In genomic region chr2:90846597-90846954, GRCm38 (mm10) we compare ENCODE assay signal across 8 mouse cellular contexts. TPM values are rescaled to one million over a fixed set of nuclear protein-coding genes. Genes with fewer than 3 reads are reported as not detected.
DNase-seq lines count a peak whose midpoint lies in the region; ATAC-seq and TF ChIP-seq lines count a peak whose summit lies in the region.

No protein-coding gene starts in this region.

- H3K9me3 ChIP-seq in kidney, embryonic 15.5 days (replicated peaks) = no peaks in the 10 kb centered on the region
- H3K9me3 ChIP-seq in liver, embryonic 15.5 days (replicated peaks) = no peaks in the 10 kb centered on the region

- H3K36me3 ChIP-seq in kidney, embryonic 15.5 days = peaks cover 21% of the 10 kb centered on the region
- peaks cover 22% of the 10 kb centered on the region for H3K36me3 ChIP-seq in liver, embryonic 15.5 days (replicated peaks)

- no peak for TF ChIP-seq CTCF in bone marrow, adult 2 months (IDR thresholded peaks at IDR 0.05; ENCODE audit: control insufficient read depth, insufficient read depth, low read length)

- H3K4me1 ChIP-seq in kidney, embryonic 15.5 days = peaks cover 19% of the 10 kb centered on the region
- no peaks in the 10 kb centered on the region for H3K4me1 ChIP-seq in bone marrow, adult 2 months (ENCODE audit: control insufficient read depth, insufficient read depth, low read length)
- peaks cover 30% of the 10 kb centered on the region for H3K4me1 ChIP-seq in liver, embryonic 15.5 days (replicated peaks)

- peak overlapping the region; percentile 49 for H3K9ac ChIP-seq in kidney, embryonic 15.5 days
- peak overlapping the region; percentile 50 for H3K9ac ChIP-seq in liver, embryonic 15.5 days

- peak overlapping the region; percentile 69 for H3K4me2 ChIP-seq in kidney, embryonic 15.5 days
- peak overlapping the region; percentile 89 for H3K4me2 ChIP-seq in liver, embryonic 15.5 days

- TF ChIP-seq POLR2A in bone marrow, adult 2 months (IDR thresholded peaks at IDR 0.05; ENCODE audit: borderline replicate concordance, control insufficient read depth, low read depth, low read length) = no peak

- H3K4me3 ChIP-seq in kidney, embryonic 15.5 days (replicated peaks) = peak overlapping the region; percentile 81
- peak overlapping the region; percentile 67 for H3K4me3 ChIP-seq in bone marrow, adult 2 months (replicated peaks; ENCODE audit: control insufficient read depth, low read depth, low read length)
- peak overlapping the region; percentile 86 for H3K4me3 ChIP-seq in liver, embryonic 15.5 days (replicated peaks)

- no peaks in the 10 kb centered on the region for H3K27me3 ChIP-seq in kidney, embryonic 15.5 days
- H3K27me3 ChIP-seq in liver, embryonic 15.5 days = no peaks in the 10 kb centered on the region

- H3K27ac ChIP-seq in kidney, embryonic 15.5 days = peak overlapping the region; percentile 87
- no peak overlapping the region for H3K27ac ChIP-seq in bone marrow, adult 2 months (ENCODE audit: control insufficient read depth, insufficient read depth, low read depth, low read length, poor library complexity)
- peak overlapping the region; percentile 73 for H3K27ac ChIP-seq in liver, embryonic 15.5 days (replicated peaks)

- DNase-seq in kidney, postnatal 36 days = no peak
- no peak for DNase-seq in layer of hippocampus, adult 9-11 months
- DNase-seq in right cerebral cortex, postnatal 36 days (ENCODE audit: low spot score in 2 of 2) = no peak

- 2% methylated on average over 8 of the region's 8 CpGs for WGBS in kidney, embryonic 15.5 days
- WGBS in bone marrow, adult 2 months = 5% methylated on average over 8 of the region's 8 CpGs
- WGBS in liver, embryonic 15.5 days (ENCODE audit: insufficient replicate concordance) = 3% methylated on average over 8 of the region's 8 CpGs

- no peak for ATAC-seq in kidney, embryonic 15.5 days (replicated peaks; ENCODE audit: low FRiP score)
- peak; percentile 16 for ATAC-seq in granulocyte monocyte progenitor cell, adult 5-6 weeks (replicated peaks; ENCODE audit: poor library complexity, severe bottlenecking)
- peak; percentile 19; the same call in 1 of the 2 replicates for ATAC-seq in liver, embryonic 15.5 days (ENCODE audit: insufficient read depth)
- no peak for ATAC-seq in megakaryocyte progenitor cell, adult 5-6 weeks (replicated peaks; ENCODE audit: poor library complexity)

RNA-seq across cellular contexts. Expression of gene Mtch2, which starts 0.4 kb away (rescaled TPM):
- 208 and 225 TPM in 2 replicates for polyA plus RNA-seq in kidney, embryonic 15.5 days (2015; fragmentation: Nextera tagmentation; extraction: Ambion mirVana)
- polyA plus RNA-seq in bone marrow, adult 2 months (2011; ENCODE audit: insufficient read depth, insufficient read length, low replicate concordance, missing spikeins) = 37.8 and 113 TPM in 2 replicates
- total RNA-seq in granulocyte monocyte progenitor cell, adult 5-6 weeks (2014; fragmentation: Nextera tagmentation) = 152 and 169 TPM in 2 replicates
- total RNA-seq in granulocyte monocyte progenitor cell, adult 5-6 weeks (2017) = 206 and 241 TPM in 2 replicates
- 114 and 116 TPM in 2 replicates for polyA plus RNA-seq in liver, embryonic 15.5 days (2015; fragmentation: Nextera tagmentation; extraction: Ambion mirVana)
- 155 and 176 TPM in 2 replicates for total RNA-seq in megakaryocyte progenitor cell, adult 5-6 weeks (2015)
- 170 and 182 TPM in 2 replicates for total RNA-seq in megakaryocyte progenitor cell, adult 5-6 weeks (2017)

RNA-seq across cellular contexts. Expression of gene C1qtnf4, which starts 39.1 kb away (rescaled TPM):
- 9.0 and 9.2 TPM in 2 replicates for polyA plus RNA-seq in kidney, embryonic 15.5 days (2015; fragmentation: Nextera tagmentation; extraction: Ambion mirVana)
- not detected in 2 replicates for polyA plus RNA-seq in bone marrow, adult 2 months (2011; ENCODE audit: insufficient read depth, insufficient read length, low replicate concordance, missing spikeins)
- not detected in 2 replicates for total RNA-seq in granulocyte monocyte progenitor cell, adult 5-6 weeks (2014; fragmentation: Nextera tagmentation)
- total RNA-seq in granulocyte monocyte progenitor cell, adult 5-6 weeks (2017) = not detected in 2 replicates
- 1.9 and 2.0 TPM in 2 replicates for polyA plus RNA-seq in liver, embryonic 15.5 days (2015; fragmentation: Nextera tagmentation; extraction: Ambion mirVana)
- not detected in 2 replicates for total RNA-seq in megakaryocyte progenitor cell, adult 5-6 weeks (2015)
- total RNA-seq in megakaryocyte progenitor cell, adult 5-6 weeks (2017) = not detected in 2 replicates

RNA-seq across cellular contexts. Expression of gene Kbtbd4, which starts 58.0 kb away (rescaled TPM):
- 39.2 and 42.4 TPM in 2 replicates for polyA plus RNA-seq in kidney, embryonic 15.5 days (2015; fragmentation: Nextera tagmentation; extraction: Ambion mirVana)
- polyA plus RNA-seq in bone marrow, adult 2 months (2011; ENCODE audit: insufficient read depth, insufficient read length, low replicate concordance, missing spikeins) = 3.9 and 8.2 TPM in 2 replicates
- 14.4 and 16.4 TPM in 2 replicates for total RNA-seq in granulocyte monocyte progenitor cell, adult 5-6 weeks (2014; fragmentation: Nextera tagmentation)
- total RNA-seq in granulocyte monocyte progenitor cell, adult 5-6 weeks (2017) = 18.1 and 26.1 TPM in 2 replicates
- polyA plus RNA-seq in liver, embryonic 15.5 days (2015; fragmentation: Nextera tagmentation; extraction: Ambion mirVana) = 16.1 and 17.6 TPM in 2 replicates
- total RNA-seq in megakaryocyte progenitor cell, adult 5-6 weeks (2015) = 10.0 and 16.4 TPM in 2 replicates
- total RNA-seq in megakaryocyte progenitor cell, adult 5-6 weeks (2017) = 15.1 and 17.6 TPM in 2 replicates

RNA-seq across cellular contexts. Expression of gene Ndufs3, which starts 58.1 kb away (rescaled TPM):
- 232 and 236 TPM in 2 replicates for polyA plus RNA-seq in kidney, embryonic 15.5 days (2015; fragmentation: Nextera tagmentation; extraction: Ambion mirVana)
- polyA plus RNA-seq in bone marrow, adult 2 months (2011; ENCODE audit: insufficient read depth, insufficient read length, low replicate concordance, missing spikeins) = 50.8 and 57.6 TPM in 2 replicates
- 159 TPM in 2 replicates for total RNA-seq in granulocyte monocyte progenitor cell, adult 5-6 weeks (2014; fragmentation: Nextera tagmentation)
- total RNA-seq in granulocyte monocyte progenitor cell, adult 5-6 weeks (2017) = 93.2 and 128 TPM in 2 replicates
- polyA plus RNA-seq in liver, embryonic 15.5 days (2015; fragmentation: Nextera tagmentation; extraction: Ambion mirVana) = 134 and 136 TPM in 2 replicates
- total RNA-seq in megakaryocyte progenitor cell, adult 5-6 weeks (2015) = 156 and 172 TPM in 2 replicates
- total RNA-seq in megakaryocyte progenitor cell, adult 5-6 weeks (2017) = 68.0 and 89.2 TPM in 2 replicates

Comparison
In these comparisons a context has a peak if more than half of its experiments do, and no peak if none do; other contexts are left out.
1. ATAC-seq: peak in granulocyte monocyte progenitor cell, adult 5-6 weeks (single experiment) and liver, embryonic 15.5 days (single experiment); none in kidney, embryonic 15.5 days (single experiment) and megakaryocyte progenitor cell, adult 5-6 weeks (single experiment).
2. Peak in every context shown above with its lines, with median percentiles within 50 percentile points of each other: H3K4me3 ChIP-seq.